Mouse (Mus musculus): ENCODE measurements around the gene Agfg2.

Gene Agfg2

GRCm38 (mm10) chr5:137682526-137682925, 2.0 kb downstream of the Agfg2 start:
- DNase-seq = no peak

GRCm38 (mm10) chr5:137679726-137680125, 4.8 kb downstream of the Agfg2 start:
- DNase-seq = no peak

- DNase-seq = no peak
Observed at GRCm38 (mm10) chr5:137678736-137679135, 5.8 kb downstream of the Agfg2 start.

- DNase-seq = no peak
Observed at GRCm38 (mm10) chr5:137677859-137678258, 6.7 kb downstream of the Agfg2 start.

- DNase-seq = no peak
Observed at GRCm38 (mm10) chr5:137674786-137675185, 9.7 kb downstream of the Agfg2 start.

GRCm38 (mm10) chr5:137673015-137673414, 11.5 kb downstream of the Agfg2 start:
- DNase-seq = no peak

GRCm38 (mm10) chr5:137672361-137672760, 12.2 kb downstream of the Agfg2 start:
- DNase-seq = no peak

GRCm38 (mm10) chr5:137671443-137672240, 12.9 kb downstream of the Agfg2 start:
- no peak for DNase-seq

GRCm38 (mm10) chr5:137670240-137670639, 14.3 kb downstream of the Agfg2 start:
- no peak for DNase-seq

GRCm38 (mm10) chr5:137668971-137669370, 15.6 kb downstream of the Agfg2 start:
- no peak for DNase-seq

- no peak for DNase-seq
Observed at GRCm38 (mm10) chr5:137663057-137663456, 21.5 kb downstream of the Agfg2 start.

- no peak for DNase-seq
Observed at GRCm38 (mm10) chr5:137660064-137660688, 24.4 kb downstream of the Agfg2 start.

- peak in 1 of 2 experiments; percentile 59 for DNase-seq
Observed at GRCm38 (mm10) chr5:137656977-137657376, 27.5 kb downstream of the Agfg2 start.

- DNase-seq = no peak
Observed at GRCm38 (mm10) chr5:137654746-137655145, 29.8 kb downstream of the Agfg2 start.

GRCm38 (mm10) chr5:137653366-137653765, 31.2 kb downstream of the Agfg2 start:
- DNase-seq = no peak

- peak in 1 of 2 experiments; percentile 64 for DNase-seq
Observed at GRCm38 (mm10) chr5:137652474-137652873, 32.1 kb downstream of the Agfg2 start.

- DNase-seq = no peak
Observed at GRCm38 (mm10) chr5:137649669-137650571, 34.6 kb downstream of the Agfg2 start.

GRCm38 (mm10) chr5:137649251-137649650, 35.3 kb downstream of the Agfg2 start:
- DNase-seq = no peak

GRCm38 (mm10) chr5:137647827-137648601, 36.5 kb downstream of the Agfg2 start:
- no peak for DNase-seq

- DNase-seq = no peak
Observed at GRCm38 (mm10) chr5:137645652-137646091, 38.9 kb downstream of the Agfg2 start, which contains the start of gene Irs3. Gene Irs3, minus strand, starts transcription at chr5:137645714.

GRCm38 (mm10) chr5:137645091-137645651, 39.4 kb downstream of the Agfg2 start:
- DNase-seq = peak; percentile 51 to 65

GRCm38 (mm10) chr5:137644484-137644883, 40.0 kb downstream of the Agfg2 start:
- no peak for DNase-seq
